Mouse (Mus musculus) cortical plate, adult 2 months (tissue): ENCODE data around the gene Cnih3.

Source experiments
- CTCF ChIP-seq: fragments of 200-500 bp; IDR thresholded peaks from 2 replicates; pipeline ENCODE4 v1.5.1; 2011; ENCODE audit warnings: mild to moderate bottlenecking, control low read depth, low read length; ENCODE audit not compliant: insufficient read depth; ENCODE audit errors: extremely low read depth
- POLR2A ChIP-seq: fragments of 200-500 bp; IDR thresholded peaks from 2 replicates; pipeline ENCODE4 v1.6.1; 2011; ENCODE audit warnings: mild to moderate bottlenecking, low read length, control low read depth; ENCODE audit not compliant: insufficient read depth; ENCODE audit errors: extremely low read depth

DNA sequence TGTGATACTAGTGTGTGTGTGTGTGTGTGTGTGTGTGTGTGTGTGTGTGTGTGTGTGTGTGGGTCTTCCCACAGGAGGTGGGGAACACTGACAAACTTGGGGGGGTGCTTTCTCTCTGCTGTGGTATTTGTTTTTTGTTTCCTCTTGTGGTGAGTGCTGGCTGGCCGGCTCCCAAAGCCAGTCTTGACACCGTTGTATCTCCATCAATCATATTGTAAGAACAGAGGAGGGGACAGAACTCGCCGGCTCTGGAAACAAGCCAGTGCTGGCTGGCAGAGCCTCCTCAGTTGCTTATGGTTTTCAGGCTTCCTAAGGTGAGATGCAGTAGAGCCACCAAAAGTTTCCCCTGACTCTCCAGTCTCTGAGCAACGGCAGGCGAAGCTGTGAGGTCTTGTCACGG, 6.1 kb downstream of the Cnih3 start:
- TF ChIP-seq POLR2A, result no peak
- no peak for TF ChIP-seq CTCF
